Mouse (Mus musculus) T-cell, adult 2 months (primary cell): ENCODE results near the gene Tas2r103.

Experiments used
- DNase-seq: peaks from one replicate; pipeline ENCODE4 v3.0.0; 2022; ENCODE audit warnings: low spot score

Tas2r103 gene

GRCm38 (mm10) chr6:133037001-133037400 is at the start of gene Tas2r103:
Gene Tas2r103, minus strand, starts transcription at chr6:133037101.
- DNase-seq: no peak

GRCm38 (mm10) chr6:133055716-133056115 is 18.8 kb upstream of the Tas2r103 start, which contains the start of gene Tas2r140:
Gene Tas2r140, minus strand, starts transcription at chr6:133055816.
- no peak for DNase-seq
